Mouse (Mus musculus): ENCODE data around the gene Drc1. TPM values are rescaled to one million over a fixed set of nuclear protein-coding genes. Genes with fewer than 3 reads are reported as not detected.

Gene Drc1
- 0.32 TPM in 1 of 2 replicates, not detected in the other for total RNA-seq (2015)
- not detected in 2 replicates for total RNA-seq (2017)

- ATAC-seq (replicated peaks; ENCODE audit: poor library complexity) = no peak
Measured at GRCm38 (mm10) chr5:30281291-30281732, at the start of gene Drc1. TSS of gene Drc1 (plus strand) at chr5:30281388.

GRCm38 (mm10) chr5:30231891-30232270 is 49.3 kb upstream of the Drc1 start:
- no peak for ATAC-seq (replicated peaks; ENCODE audit: poor library complexity)

- peak; percentile 96 for ATAC-seq (replicated peaks; ENCODE audit: poor library complexity)
Measured at GRCm38 (mm10) chr5:30232271-30232971, 48.8 kb upstream of the Drc1 start, which contains the start of gene Selenoi. TSS of gene Selenoi (plus strand) at chr5:30232581.

GRCm38 (mm10) chr5:30233042-30233441 is 48.1 kb upstream of the Drc1 start:
- ATAC-seq (replicated peaks; ENCODE audit: poor library complexity) = no peak

GRCm38 (mm10) chr5:30233979-30234378 is 47.2 kb upstream of the Drc1 start:
- ATAC-seq (replicated peaks; ENCODE audit: poor library complexity) = no peak

- ATAC-seq (replicated peaks; ENCODE audit: poor library complexity) = no peak
Measured at GRCm38 (mm10) chr5:30235641-30236126, 45.5 kb upstream of the Drc1 start.

- no peak for ATAC-seq (replicated peaks; ENCODE audit: poor library complexity)
Measured at GRCm38 (mm10) chr5:30238533-30238932, 42.7 kb upstream of the Drc1 start.

- ATAC-seq (replicated peaks; ENCODE audit: poor library complexity) = peak; percentile 51
Measured at GRCm38 (mm10) chr5:30240552-30240951, 40.6 kb upstream of the Drc1 start.

GRCm38 (mm10) chr5:30242410-30242809 is 38.8 kb upstream of the Drc1 start:
- no peak for ATAC-seq (replicated peaks; ENCODE audit: poor library complexity)

- peak; percentile 90 for ATAC-seq (replicated peaks; ENCODE audit: poor library complexity)
Measured at GRCm38 (mm10) chr5:30243741-30244140, 37.4 kb upstream of the Drc1 start.

GRCm38 (mm10) chr5:30245861-30246416 is 35.2 kb upstream of the Drc1 start:
- no peak for ATAC-seq (replicated peaks; ENCODE audit: poor library complexity)

GRCm38 (mm10) chr5:30247666-30248065 is 33.5 kb upstream of the Drc1 start:
- peak; percentile 72 for ATAC-seq (replicated peaks; ENCODE audit: poor library complexity)

- no peak for ATAC-seq (replicated peaks; ENCODE audit: poor library complexity)
Measured at GRCm38 (mm10) chr5:30255567-30256354, 25.4 kb upstream of the Drc1 start.

- no peak for ATAC-seq (replicated peaks; ENCODE audit: poor library complexity)
Measured at GRCm38 (mm10) chr5:30258776-30259175, 22.4 kb upstream of the Drc1 start.

- ATAC-seq (replicated peaks; ENCODE audit: poor library complexity) = no peak
Measured at GRCm38 (mm10) chr5:30270571-30271190, 10.5 kb upstream of the Drc1 start.

- no peak for ATAC-seq (replicated peaks; ENCODE audit: poor library complexity)
Measured at GRCm38 (mm10) chr5:30271599-30272281, 9.4 kb upstream of the Drc1 start.

- ATAC-seq (replicated peaks; ENCODE audit: poor library complexity) = no peak
Measured at GRCm38 (mm10) chr5:30276361-30276760, 4.8 kb upstream of the Drc1 start.

- no peak for ATAC-seq (replicated peaks; ENCODE audit: poor library complexity)
Measured at GRCm38 (mm10) chr5:30278952-30279351, 2.2 kb upstream of the Drc1 start.

GRCm38 (mm10) chr5:30279446-30279845 is 1.7 kb upstream of the Drc1 start:
- ATAC-seq (replicated peaks; ENCODE audit: poor library complexity) = no peak

GRCm38 (mm10) chr5:30280864-30281263 is 324 bp upstream of the Drc1 start:
- ATAC-seq (replicated peaks; ENCODE audit: poor library complexity) = no peak

Data from megakaryocyte progenitor cell, adult 5-6 weeks (primary cell).